Mouse (Mus musculus) neutrophil, adult 5-6 weeks (primary cell): ENCODE results near the gene Zfhx3. TPM values are rescaled to one million over a fixed set of nuclear protein-coding genes. Genes with fewer than 3 reads are reported as not detected.

Experiments used
- ATAC-seq: fragments of 151-379, 151-347 bp; 2 replicates; pipeline ENCODE4 v1.8.0; 2017; ENCODE audit warnings: mild to moderate bottlenecking, moderate TSS enrichment; ENCODE audit not compliant: insufficient number of reproducible peaks, poor library complexity, low FRiP score, severe bottlenecking; ENCODE audit errors: extremely low read depth
- total RNA-seq: library from RNA; stranded (forward); fragments of 200-1000 nt; gene quantifications from 2 replicates; pipeline ENCODE4 v1.2.3, GENCODE M21; 2017

Gene Zfhx3
- total RNA-seq, 1 experiment from 2014 or later: 1.7 TPM

DNA sequence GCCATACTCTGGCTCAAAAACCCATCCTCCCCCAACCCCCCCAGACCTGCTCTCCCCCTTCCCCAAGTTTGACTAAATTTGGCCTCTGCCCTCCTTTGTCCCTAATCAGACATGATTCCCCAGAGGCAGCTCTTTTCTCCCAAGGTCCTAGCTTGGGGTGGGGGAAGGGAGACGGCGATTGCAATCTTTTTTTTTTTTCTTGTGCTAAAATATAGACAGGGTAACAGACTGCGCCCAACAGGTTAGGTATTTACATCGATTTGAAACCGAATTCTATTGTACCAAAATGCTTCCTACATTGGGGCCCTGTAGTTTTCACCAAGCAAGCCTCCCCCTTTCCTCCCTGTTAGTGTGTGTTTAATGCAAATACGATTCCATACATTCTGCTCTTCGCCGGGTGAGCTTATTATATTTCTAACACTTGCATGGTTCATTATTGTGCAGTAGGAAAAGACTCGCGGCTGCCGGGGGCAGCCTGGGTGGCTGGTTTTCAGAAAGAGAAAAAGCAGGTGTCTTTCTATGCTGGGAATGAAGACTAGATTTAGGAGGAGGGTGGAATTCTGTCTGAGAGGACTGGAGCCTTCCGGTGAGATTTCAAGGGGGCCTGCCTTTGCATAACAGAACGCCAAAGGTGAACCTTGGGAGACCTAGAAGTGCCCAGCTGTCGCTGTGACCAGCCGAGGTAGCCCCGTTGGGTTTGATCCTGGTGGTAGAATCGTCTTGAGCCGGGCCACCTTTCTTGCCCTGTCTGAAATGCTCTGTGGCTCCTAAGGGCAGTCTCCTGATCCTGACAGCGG, 771.1 kb downstream of the Zfhx3 start:
- no peak for ATAC-seq

DNA sequence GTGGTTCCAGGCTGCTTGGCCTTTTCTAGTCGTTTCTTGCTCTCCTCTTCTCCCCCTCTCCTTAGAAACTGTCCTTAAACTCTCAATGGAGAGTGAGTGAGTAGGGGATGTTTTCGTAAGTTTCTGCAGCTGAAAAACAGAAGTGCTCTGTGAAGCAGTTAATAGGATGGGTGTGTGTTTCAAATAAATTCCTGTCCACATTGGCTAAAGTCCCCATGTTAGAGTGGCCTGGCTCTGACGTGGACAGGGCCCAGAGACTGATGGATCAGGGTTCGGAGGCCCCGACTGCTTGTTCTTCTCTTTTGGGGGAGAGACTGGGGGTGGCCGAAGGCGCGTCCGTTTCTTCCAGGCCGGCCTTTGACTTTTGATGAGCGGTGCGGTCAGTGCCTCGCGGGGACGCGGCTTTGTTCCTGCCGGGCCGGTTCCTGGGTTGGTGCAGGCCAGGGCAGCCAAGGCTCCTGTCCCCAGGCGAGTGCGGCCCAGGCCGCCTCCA, 771.7 kb downstream of the Zfhx3 start:
- ATAC-seq: no peak

DNA sequence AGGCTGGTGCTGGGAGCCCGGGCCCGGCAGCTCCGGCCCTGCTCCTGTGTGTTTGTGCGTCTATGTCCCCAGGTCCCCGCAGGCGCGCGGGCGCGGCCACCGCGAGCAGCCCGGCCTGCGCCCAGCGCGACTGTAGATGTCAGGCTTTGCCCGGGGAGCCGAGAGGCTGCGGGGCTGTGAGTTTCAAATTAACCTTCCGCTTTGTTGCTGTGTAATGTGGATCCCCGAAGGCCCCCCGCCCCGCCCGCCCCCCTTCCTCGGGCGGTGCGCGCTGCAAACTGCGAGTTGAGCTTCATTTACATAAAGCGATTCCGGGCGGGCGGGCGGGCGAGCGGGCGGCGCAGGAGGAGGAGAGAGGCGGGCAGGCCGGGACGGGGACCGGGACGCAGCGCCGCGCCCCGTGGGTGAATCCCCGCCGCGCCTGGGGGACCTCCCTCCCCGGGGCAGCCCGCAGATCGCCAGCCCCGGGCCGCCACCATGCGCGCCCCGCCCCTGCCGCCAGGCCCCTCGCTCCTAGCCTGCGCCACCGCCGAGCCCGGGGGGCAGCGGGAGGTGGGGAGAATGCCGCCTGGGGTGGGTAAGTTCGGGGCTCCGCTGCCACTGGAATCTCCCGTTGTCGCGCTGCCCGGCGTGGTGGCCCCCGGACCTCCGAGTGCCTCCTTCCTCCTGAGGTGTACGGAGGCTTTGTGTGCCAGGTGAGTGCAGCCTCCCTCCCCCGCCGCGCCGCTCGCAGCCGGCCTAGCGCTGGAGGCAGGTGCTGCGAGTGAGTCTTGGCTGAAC, 772.4 kb downstream of the Zfhx3 start:
- peak; percentile 55 for ATAC-seq

DNA sequence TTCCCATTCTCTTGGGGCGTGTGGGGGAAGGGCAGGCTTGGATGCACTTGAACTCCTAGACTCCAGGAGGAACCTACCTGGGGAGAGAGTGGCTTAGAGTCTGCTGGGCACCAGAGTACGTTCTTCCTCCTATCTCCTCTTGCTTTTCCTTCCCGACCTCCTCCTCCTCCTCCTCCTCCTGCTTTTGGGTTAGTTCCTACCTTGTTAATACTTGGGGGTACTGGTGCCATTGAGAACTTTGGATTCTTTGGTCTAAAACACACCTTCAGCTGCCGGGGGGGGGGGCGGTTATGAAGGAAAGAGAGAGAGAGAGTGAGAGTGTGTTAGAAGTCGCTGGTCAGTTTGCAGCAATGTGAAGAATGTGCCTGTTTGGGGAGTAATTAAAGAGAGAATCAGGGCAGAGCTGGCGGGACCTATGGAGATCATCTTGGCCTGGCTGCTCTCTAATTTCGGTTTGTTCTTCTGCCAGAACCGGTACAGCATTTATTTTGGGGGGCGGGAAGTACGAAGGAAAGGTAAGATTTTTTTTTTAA, 773.0 kb downstream of the Zfhx3 start:
- no peak for ATAC-seq

DNA sequence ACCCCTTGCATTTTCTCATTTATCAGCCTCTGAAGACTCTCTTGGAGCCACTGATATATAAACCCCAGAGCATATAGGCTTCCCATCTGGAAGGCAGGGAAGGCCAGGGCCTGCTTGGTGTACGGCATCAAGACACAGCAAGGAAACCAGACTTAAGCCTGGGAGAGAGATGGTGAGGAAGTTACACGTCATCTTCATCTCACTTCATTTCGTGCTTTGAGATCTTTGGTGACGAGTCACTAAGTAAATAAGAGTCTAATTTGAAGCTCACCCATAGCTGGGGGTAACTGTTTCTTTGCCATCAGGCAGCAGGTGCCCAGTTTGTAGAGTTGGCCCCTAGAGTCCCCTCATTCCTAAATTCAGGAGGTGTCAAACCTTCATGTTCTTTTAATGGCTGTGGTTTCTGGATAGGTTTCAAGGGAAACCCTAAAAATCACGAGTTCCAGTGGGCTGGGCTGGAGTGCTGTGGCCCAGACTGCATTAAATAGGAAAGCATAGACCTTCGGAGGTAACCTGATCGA, 773.9 kb downstream of the Zfhx3 start:
- ATAC-seq: no peak

DNA sequence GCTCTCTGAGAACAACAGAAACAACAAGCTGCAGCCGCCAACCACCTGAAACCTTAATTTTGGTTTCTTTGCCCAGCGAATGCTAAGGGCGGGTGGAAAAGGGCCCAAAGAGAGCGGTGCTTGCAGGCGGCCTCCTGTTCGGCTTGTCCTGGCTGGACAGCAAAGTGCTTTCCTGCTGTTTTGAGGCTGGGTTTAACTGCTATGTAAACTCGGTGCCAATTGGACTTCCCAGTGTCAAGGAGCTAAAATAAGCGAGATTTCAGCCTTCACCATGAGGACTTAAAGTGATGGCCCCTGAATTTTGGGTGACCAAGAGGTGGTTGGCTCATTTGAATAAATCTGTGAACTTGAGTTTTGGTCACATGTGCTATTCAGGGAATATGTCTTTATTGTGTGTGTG, 775.1 kb downstream of the Zfhx3 start:
- no peak for ATAC-seq

DNA sequence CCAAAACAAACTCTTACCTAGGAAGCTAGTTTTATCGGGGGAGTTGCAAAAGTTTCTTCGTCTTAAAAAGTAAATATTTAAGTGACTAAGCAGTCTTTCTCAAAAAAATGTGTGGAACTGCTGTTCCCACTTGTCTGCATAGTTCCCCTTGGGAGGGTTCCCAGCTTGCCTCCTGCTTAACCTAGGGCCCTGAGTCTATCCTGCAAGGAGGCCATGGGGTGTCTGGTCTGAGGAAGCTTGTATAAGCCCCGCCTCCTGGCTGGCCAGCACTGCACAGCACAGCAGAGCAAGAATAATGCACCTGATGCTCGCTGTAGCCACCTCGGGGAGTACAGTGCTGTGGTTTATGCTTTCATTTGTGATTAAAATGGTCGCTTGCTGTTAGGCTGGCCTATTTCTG, 775.6 kb downstream of the Zfhx3 start:
- ATAC-seq: no peak

DNA sequence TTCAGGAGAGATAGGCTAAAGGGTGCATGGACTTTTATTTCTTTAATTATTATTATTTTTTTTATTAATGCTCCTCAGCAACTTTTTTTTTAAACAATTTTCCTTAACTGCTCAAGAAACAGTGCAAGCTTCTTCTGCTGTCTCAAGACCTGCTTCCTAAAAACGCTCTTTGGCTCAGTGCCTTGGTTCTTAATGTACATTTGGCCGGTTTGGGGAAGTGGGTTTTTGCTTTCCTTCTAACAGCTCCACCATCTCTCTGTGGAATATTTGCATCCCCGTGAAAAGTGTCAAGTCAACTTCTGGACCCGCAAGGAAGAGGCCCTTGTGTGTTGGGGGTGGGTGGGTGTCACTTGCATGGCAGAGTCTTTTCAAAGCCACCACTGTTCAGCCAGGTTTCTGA, 778.4 kb downstream of the Zfhx3 start:
- peak; percentile 35; the same call in 1 of the 2 replicates for ATAC-seq

DNA sequence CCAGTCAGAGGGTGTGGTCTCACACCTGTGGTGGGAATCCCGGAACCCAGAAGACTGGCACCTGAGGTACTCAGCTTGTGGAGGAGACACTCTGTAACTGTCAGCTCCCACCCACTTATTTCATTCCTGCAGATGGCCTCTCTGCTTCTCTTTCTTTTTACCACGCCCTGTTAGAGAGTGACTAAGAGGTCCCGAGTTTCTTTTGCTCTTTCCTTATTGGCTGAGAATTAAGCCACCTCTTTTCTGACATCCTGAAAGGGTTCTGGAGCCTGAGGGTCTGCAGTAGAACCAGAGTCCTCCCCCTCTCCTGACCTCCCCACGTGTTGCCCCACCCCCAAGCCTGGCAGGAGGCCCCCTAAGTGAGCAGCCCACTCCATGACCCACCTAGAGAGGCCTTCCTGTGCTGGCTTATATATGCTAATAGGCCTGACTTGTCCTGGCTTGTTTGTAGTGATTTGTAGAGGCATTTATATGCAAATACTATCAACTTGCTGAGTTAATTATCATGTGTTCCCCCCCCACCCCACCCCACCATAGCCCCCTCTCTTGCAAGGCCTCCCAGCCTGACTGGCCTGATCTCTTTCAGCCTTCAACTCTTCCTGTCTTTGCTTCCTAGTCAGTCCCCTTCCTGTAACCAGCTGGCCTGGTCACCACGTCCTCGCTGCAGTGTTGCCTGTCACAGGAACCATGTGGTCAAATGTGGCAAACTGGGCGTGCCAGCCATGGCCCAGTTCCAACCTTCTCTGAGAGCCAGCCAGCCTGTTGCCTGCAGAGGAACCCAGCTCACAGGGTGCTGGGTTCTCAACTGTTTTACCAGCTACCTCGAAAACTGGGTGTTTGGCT, 780.4 kb downstream of the Zfhx3 start:
- peak; percentile 84 for ATAC-seq

DNA sequence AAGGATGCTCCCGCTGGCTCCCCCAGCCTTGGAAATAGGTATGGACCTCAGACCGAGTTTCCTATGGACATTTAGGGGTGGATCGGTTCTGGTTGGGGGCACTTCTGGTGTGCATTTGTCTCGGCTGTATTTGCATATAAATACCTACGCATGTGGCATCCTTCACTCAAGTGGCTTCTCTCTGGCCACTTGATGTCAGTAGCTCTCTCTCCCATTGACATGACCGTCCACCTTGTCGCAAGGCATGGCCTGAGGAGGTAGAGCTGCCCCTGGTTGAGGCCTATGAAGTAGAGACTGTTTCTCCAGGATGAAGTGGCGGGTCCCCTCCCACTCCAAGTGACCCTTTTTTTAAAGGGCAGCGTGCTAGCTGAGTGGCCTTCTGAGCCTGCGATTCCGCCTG, 781.2 kb downstream of the Zfhx3 start:
- ATAC-seq: no peak

DNA sequence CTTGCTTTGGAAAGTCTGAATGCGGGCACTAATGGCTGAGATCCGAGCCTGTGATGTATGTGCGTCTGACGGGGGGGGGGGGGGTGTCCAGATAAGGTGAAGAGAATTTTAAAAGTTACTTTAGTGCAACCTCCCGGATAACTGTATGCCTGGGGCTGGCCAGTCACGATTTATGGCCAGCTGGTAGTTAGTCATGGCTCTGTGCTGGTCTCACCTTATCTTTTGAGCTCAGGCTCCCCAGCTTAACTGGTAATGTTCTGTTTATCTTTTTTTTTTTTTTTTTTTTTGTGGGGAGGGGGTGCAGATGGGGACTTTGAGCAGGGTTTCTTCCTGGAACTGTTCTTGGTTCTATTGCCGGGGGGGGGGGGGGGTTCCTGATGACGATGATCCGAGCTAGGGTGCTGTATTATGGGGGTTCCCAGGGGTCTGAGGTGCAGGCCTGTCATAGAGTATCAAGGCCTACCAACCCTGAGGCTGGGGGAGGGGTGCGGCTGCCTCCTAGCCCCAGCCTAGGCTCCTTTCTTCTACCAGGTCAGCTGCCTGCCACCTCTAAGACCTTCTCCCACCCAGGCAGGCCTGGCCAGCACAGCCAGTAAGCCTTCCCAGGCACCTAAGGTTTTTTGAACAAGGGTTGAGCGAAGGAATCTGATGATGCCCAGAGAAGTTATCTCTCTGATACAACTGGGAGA, 782.5 kb downstream of the Zfhx3 start:
- ATAC-seq: no peak

DNA sequence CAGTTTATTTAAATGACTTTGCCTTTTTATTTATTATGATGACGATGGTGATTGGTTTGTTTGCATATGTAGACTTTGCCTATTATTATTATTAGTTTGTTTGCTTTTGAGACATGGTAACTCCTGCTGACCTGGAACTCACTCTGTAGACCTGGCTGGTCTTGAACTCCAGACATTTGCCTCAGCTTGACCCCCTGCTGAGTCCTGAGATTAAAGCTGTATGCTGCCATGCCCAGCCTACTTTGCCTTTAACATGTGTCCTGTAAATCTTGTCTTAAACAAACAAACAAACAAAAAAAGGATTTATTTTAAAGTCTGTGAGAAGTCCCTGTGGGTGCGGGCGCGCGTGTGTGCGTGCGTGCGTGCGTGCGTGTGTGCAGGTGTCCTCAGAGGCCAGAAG, 783.2 kb downstream of the Zfhx3 start:
- no peak for ATAC-seq

DNA sequence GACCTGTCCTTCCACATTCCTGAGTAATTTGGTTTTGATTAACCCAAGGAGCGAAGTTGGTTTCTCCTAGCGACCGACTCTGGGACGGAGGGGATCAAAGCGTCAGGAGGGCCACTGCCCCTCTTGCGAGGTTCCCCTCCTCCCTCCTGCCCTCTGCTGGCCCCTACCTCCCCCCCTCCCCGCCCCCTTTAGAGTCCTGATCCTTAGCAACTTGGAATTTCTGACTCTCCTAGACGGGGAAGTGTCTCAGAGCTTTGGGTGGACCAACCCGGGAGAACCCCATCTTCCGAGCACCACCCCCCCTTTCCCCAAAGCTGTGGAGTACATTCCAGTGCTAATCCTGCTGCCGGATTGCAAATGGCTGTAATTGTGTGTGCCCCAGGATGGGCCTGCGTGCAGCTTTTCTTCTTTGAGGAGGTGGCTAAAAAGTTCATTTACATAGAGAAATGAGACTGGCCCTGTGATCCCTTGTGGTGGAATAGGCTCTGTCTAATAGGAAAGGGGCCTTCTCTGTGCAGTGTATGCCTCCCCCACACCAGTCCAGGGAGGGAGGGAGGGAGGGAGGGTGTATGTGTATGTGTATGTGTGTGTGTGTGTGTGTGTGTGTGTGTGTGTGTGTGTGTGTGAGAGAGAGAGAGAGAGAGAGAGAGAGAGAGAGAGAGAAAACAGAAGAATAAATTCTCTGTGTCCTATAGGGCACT, 784.2 kb downstream of the Zfhx3 start:
- ATAC-seq: no peak

DNA sequence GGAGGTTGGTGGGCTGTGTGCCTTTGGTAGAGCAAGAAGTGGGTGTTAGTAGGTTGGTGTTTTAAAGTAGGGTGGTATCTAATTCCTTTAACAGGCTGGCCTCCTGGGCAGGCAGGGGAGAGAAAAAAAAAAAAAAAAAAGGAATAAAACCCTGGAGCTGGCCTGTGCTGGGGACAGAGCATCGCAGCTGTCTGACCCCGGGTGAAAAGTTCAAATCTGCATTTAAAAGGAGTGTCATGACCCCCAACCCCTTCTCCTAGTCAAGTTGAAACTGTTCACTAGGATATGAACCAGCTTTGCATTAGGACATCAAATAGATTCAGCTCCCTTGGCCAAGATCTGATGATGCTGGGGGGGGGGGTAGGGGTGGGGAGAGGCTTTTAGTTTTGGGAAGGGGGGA, 786.7 kb downstream of the Zfhx3 start:
- no peak for ATAC-seq

DNA sequence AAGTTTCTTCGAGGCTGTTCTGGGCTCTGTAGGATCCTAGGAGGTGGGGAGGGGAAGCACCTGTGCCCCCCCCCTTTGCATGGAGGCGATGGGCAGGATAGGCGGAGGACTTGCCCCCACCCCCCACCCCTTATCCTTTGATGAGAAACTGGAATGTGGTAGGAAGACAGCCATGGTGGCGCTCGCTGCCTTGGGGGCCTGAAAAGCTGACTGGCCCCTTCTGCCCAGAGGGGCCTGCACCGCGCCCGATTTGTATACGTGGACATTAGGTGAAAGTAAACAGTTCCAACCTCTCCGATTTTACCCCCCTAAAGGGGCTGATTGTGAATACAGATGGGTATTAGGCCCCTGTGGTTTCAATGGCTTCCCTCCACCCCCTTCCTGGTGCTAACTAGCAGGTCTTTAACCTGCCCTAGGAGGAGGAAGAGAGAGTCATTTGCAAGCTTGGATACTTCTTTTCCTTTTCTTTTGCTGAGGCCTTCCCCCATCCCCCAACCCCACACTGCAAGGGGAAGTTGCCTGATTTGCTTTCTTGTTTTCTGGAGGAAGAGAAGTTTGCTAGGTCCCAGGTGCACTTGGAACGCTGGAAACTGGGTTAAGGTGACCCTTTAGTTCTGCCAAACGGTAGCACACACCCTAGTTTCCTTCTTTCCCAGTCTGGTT, 787.4 kb downstream of the Zfhx3 start:
- ATAC-seq: no peak

DNA sequence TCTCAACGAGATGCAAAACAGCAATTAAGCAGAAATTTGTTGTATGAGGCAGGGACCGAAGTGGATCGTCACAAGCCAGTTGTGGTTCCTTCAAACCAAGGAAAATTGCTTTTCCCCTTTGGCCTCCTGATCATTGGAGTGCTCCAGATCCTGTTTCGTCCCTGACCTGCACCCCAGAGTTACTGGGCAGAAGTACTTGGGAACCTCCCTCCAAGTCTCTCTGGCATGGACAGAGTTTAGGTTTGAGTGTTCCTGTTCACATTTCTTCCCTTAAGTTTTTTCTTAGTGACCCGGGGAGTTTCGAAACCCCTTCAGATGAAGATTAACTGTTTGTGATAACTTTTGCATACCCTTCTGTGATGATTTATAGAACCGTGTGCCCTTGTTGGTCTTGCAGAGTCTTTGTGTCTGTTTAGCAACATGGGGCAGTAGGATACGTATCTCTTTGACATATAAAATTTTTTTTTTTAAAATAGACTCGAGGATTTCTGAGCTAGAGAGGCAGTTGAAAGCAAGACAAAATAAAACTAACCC, 788.5 kb downstream of the Zfhx3 start:
- ATAC-seq: no peak

DNA sequence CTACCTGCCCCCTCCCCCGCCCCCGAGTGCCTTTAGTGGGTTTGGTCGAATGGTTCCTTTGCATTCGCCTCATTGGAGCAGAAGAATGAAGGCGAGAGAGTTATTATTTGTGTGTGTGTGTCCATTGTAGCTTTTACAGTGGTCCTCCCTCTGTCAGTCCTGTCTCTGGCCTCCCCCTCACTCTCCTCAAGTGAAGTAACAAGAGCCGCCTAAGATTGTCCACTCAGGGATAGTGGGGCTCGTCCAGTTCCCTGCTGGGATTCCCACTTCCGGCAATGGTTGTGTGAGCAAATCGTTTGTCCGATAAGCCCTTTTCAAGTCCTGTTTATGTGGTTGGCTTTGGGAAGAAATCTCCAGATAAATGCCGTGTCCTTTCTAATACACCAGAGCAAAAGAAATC, 790.1 kb downstream of the Zfhx3 start:
- ATAC-seq: no peak
